Mouse (Mus musculus): ENCODE measurements around the gene Scfd1.
A peak's percentile ranks its signal among the peaks of the same experiment; 100 is the strongest.

Gene Scfd1

DNA sequence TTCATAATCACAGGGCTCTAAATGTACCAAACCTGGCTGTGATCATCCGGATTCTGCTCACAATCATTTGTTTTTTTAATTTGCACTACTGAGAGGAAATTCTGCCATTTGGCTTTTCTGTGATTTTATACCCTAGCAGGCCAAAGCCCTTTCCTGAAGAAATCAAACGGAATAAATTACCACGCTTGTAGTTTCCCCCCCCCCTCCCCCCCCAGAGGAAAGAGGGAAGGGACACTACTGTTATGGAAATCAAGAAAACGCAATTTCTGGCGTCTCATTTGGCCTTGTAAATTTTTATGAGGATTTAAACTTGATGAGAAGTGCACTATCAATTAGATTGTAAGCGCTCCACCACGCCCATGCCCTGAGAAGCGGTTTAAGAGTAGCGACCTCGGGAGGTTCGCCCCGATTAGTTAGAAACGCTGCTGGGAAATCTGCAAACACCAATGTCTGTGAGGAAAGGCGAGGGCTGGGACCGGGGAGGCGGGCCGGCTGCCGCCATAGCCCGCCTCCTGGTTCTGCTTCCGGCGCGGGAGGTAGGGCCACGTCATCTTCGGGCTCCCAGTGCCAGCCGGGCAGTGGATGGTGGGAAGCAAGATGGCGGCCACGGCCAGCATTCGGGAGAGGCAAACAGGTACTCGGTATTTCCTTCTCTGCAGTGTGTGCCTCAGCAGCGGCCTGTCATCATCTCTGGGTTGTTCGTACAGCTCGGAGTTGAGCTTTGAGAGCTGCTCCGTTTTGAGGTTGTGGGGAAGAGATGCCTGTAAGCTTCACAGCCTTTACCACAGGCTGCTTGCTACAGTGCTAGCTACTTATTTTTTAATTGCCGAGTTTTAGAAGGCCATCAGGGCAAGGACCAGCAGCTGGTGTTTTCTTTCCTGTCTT lies at the start of gene Scfd1:
TSS of gene Scfd1 (plus strand) at position 508 of the 885 bp plus-strand sequence.
- peak; percentile 97 for DNase-seq (ENCODE audit: inconsistent ontology term)

DNA sequence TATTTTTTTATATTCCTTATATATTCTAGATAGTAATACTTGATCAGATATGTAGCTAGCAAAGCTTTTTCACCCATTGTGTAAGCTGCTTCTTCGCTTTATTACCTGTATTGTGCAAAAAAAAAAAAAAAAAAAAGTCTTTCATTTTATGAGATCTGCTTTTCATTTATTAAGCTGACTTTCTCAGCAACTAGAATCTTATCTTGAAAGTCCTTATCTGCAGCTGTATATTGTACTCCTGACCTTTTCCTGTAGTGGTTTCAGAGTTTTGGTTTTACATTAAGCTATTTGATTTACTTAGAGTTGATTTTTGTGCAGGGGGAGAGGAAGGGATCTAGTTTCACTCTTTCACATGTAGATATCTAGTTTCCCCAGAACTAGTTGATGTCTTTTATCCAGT lies 40.3 kb upstream of the Scfd1 start:
- DNase-seq (ENCODE audit: inconsistent ontology term), result no peak

DNA sequence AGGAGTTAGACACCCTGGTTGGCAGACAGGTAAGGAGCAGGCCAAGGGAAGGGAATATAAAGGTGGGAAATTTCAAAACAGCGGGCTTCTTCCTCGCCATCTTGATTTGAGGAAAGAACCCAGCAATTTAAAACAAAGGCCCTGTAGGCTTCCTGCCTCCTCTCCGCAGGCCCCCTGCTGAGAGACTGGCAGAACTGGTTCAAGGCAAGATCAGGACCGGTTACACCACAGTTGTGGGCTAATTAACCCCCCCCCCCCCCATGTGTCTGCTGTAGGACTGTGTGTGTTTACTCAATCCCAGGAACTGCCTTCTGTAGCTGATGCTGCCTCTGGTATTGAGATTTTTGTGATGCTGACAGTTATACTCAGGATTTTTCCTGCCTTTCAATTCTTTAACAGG lies 31.2 kb upstream of the Scfd1 start:
- no peak for DNase-seq (ENCODE audit: inconsistent ontology term)

DNA sequence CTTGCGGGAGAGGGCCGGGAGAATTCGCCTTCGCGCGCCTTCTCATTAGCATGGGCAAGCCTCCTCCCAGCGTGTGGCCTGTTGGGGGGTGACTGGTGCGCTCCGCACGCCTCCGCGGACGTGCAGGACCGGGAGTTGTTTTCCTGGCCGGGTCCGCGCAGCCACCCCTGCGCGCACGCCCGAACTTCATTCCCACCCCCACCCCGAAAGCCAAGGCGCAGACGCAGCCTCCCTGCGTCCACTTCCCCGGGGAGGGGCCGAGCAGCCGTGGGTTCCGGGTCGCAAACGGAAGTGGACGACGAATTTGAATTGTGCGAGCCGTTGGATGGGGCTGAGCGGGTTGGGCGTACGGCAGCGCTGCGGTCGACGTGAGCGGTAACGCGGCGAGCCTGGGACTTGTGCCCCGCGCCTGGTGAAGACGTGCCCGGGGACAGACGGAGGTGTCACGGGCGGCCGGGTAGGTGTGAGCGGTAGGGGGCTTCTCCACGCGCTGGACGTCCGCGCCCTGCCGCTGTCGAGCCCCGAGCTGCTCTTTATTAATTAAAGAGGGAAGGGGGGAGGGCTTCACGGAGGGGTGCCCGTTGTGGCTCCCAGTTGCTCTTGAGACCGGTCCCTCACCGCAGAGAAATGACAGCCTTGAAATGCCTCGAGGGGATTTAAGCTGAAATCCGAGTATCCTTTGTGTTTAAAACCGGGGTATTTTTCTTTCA lies 29.2 kb upstream of the Scfd1 start, which contains the start of gene G2e3:
TSS of gene G2e3 (plus strand) at position 74 of the 710 bp plus-strand sequence.
- peak; percentile 98 for DNase-seq (ENCODE audit: inconsistent ontology term)

DNA sequence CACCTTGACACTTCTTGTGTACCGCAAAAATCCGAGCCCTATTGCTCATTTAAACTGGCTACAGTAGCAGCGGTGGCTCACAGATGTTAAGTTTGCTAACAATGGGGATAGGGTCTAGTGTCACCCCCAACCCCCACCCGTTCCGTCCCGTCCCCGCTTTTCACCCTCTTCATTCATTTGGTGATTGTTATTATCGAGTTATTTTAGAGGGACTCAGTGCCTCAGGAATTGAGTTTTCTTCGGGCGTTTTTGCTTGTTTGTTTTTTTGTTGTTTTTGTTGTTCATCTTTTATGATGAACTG lies 28.7 kb upstream of the Scfd1 start:
- peak; percentile 3 for DNase-seq (ENCODE audit: inconsistent ontology term)

DNA sequence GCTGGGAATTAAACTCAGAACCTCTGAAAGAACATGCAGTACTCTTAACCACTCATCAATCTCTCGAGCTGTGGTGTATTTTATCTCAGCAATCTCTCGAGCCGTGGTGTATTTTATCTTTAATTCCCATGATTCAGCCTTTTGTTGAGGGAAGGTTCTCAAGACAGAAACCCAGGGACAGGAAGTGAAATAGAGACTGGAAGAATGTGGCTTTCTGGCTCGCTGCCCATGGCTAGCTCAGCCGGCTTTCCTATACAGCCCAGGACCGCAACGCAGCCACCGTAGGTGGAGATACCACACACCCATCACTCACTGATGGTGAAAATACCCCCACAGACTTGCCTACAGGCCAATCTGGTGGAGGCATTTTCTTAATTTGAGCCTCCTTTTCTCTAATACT lies 22.0 kb upstream of the Scfd1 start:
- no peak for DNase-seq (ENCODE audit: inconsistent ontology term)

DNA sequence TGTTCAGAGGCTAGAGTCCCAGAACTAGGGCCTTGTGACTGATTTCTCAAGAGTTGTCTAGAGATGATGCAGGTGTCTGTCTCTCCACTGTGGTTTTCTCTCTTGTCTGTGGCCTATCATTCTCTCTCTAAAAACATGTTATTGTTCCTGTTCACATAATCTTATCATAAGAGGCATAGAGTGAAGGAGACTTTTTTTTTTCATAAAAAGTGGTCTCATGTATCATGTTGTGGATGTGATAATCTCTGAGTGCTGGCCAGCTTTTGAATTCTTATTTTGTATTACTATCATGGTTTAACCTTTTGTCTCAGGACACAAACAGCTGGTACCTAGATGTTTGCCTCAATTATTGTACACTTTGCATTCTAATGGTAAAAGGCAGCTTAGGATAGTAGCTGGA lies 16.0 kb upstream of the Scfd1 start:
- DNase-seq (ENCODE audit: inconsistent ontology term), result no peak

DNA sequence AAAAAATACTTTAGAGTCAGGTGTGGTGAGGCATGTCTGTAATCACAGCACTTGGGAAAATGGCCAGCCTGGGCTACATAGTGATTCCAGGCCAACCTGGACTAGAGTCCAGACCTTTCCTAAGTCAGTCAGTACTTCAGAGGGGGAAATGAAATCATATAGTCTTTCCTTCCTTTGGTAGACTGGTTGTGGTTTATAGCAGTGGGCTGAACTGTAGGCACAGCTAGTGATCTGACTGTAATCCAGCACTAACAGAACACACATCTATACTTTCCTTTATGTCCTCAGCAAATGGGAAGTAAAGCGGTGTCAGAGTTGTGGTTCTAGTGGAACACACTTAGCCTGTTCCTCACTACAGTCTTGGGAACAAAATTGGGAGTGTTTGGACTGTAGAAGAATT lies 14.4 kb upstream of the Scfd1 start:
- no peak for DNase-seq (ENCODE audit: inconsistent ontology term)

DNA sequence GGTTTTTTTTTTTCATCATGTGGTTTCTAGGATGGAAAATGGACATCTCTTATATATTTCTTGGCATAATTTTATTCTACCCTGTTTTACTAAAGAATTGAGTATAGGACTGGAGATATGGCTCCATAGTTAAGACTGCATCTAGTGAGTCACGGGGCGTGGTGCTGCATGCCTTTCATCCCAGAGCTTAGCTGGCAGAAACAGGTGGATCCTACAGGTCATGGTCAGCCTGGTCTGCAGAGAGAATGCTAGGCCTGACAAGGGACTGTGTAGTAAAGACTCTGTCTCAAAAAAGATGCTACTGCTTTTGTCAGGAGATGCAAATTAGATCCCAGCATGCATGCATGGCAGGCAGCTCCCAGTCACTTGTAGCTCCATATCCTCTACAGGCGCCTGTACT lies 8.8 kb upstream of the Scfd1 start:
- no peak for DNase-seq (ENCODE audit: inconsistent ontology term)

DNA sequence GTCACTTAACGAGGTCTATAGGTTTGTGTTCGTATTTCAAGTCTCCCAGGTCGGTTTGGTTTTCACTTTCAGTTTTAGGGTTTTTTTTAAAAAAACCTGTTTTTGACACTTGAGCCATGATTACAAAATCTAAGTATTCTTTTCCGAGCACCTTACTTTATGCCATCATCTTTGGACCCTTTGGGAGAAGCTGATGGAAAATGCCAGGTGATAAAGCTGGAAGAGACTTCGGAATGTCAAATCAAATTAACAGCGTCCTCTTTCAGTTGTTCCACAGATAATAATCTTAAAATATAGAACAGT lies 529 bp downstream of the Scfd1 start:
- no peak for DNase-seq (ENCODE audit: inconsistent ontology term)

DNA sequence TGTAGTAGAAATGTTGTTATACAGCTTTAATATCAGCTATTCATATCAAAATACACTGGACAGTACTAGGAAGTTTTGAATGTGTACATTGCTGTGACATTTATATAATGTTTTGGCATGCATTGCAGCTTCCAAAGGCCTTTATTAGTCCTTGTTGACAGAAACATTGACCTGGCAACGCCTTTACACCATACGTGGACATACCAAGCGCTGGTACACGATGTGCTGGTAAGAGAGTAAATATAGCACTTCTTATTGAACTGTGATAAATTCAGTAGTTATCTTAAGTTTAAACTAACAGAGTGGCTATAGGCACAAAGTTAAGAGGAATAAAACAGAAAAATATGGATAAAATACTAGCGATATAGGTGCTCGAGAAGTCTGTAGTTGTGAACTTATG lies 22.6 kb downstream of the Scfd1 start:
- no peak for DNase-seq (ENCODE audit: inconsistent ontology term)

DNA sequence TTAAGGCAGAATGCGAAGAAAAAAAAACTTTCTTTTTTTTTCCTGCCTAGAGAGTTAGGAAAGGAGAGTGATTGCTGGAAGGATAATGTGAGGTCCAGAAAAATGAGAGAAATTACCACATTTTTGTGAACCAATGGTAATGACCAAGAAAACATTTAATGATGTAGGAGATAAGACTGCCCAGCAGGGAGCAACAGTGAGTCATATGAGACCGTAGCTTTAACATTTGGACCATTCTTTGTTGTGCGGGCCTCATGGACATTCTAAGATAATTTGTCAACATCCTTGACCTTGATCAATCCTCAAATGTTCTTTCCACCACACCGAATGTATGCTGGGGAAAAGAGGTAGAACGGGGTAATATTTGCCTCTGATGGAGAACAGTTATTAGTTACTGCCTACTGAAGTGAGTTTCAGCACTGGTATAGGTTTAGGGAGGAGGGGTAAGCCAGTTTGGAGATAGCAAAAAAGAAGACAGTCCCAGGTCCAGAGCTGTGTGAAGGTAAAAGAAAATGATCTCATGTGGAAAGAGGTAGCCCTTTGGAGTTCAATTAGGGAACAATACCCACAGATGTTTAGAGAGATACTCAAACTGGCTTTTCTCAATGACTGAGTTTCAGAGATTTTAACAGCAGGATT lies 24.9 kb downstream of the Scfd1 start:
- no peak for DNase-seq (ENCODE audit: inconsistent ontology term)

DNA sequence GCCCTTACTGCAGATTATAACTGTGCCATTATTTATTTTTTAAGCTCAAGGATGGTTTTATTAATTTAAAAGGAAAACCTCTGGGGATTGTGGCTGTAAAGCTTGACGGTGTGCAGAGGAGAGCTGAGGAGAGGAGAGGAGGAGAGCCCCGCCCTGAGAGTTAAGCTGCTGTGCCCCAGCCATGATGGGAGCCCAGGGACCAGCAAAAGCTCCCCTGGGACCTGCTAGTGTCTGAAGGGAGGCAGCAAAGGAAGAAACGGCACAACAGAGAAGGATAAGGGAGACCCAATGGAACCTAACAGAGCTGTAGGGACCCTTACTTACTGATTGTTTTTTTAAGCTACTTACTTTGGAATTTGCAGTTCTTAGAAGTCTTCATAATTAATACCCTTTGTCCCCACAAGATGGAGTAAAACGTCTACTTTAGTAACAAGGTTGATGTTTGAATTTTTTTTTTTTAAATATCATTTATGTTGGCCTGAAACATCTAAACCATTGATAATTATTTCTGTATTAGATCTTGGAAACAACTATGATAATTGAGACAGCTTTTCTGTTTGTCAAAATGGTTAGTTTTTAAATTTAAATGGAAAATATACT lies 26.8 kb downstream of the Scfd1 start:
- DNase-seq (ENCODE audit: inconsistent ontology term), result no peak

DNA sequence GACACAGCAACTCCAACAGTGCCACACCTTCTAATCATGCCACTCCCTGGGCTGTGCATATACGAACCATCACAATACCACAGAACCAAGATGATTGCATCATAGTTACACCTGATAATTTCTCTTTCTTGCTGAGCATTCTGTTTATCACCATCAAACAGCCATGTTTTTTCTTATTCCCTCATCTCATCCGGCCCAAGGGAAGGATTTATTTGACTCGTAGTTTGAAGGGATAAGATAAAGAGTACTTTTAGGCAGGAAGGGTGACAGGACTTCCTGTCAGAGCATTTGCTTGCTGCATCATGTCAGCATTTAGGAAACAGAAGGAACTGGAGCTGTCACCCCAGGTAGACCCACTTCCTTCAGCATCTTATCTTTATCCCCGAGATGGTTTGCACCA lies 34.1 kb downstream of the Scfd1 start:
- no peak for DNase-seq (ENCODE audit: inconsistent ontology term)

DNA sequence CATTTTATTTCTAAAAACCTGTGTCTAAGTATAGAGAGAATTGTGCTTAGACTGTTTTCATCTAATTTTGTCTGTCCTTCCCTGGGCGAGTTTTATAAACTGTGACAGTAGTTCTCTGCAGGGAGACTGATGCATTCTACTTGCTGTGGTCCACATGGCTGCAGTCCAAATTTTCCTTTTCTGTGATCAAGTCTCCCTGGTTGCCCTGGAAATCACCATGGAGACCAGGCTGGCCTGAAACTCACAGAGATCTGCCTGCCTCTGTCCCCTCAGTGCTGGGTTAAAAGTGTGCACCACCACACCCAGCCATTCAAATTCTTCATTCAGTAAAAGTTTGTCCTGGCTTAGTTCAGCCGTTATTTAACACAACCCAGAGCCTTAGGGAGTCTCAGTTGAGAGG lies 60.2 kb downstream of the Scfd1 start:
- no peak for DNase-seq (ENCODE audit: inconsistent ontology term)

DNA sequence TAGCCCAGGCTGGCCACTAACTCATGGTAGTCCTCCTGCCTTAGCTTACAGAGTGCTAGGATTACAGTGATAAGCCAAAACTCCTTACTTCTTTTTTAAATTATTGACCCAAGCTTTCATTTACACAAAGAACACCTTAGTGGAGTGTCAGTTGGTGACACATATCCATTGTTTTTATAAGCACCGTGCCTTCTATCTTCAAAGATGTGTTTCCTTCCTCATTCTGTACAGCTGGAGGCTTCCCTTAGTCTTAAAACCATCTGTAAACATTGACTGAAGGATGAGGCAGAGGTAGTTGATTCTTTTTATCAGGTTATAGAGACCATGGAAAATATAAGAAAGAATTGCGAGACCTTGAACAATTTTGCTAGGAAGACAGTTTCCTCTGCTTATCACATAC lies 61.0 kb downstream of the Scfd1 start:
- no peak for DNase-seq (ENCODE audit: inconsistent ontology term)

DNA sequence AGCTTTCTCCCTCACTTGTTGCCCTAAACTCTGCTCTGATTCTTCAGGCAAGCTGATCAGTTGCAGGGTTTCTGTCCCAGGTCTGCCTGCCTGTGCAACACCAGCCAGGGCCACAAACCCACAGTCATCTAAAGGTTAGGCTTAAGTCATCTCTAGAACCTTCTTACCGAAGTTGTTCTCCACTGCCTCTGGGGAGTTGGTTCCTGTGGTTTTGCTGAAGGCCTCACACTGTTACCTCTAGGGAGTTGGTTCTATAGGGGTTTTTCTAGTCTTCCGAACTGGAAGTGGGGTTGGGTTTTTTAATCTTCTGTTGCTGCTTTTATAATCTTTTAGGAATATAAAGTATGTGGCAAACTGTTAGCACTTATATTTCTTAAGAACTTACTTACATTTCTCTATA lies 72.0 kb downstream of the Scfd1 start:
- no peak for DNase-seq (ENCODE audit: inconsistent ontology term)

DNA sequence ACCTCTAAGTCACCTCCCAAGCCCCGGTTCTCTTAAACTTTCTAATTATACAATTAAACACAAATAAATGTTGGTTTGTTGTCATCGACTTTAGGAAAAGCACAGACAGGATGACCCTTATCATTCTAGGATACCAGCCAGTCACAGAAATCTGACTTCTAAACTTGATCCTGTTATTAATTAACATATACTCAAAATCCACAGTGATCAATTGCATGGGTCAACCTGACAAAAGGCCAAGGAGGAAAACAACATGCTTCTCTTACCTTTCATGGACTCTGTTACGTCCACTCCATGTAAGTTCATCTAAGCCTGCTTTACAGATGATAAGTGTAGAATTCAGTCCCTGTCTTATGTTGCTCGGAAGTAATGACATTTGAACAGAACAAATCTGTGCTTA lies 93.6 kb downstream of the Scfd1 start:
- DNase-seq (ENCODE audit: inconsistent ontology term), result no peak

DNA sequence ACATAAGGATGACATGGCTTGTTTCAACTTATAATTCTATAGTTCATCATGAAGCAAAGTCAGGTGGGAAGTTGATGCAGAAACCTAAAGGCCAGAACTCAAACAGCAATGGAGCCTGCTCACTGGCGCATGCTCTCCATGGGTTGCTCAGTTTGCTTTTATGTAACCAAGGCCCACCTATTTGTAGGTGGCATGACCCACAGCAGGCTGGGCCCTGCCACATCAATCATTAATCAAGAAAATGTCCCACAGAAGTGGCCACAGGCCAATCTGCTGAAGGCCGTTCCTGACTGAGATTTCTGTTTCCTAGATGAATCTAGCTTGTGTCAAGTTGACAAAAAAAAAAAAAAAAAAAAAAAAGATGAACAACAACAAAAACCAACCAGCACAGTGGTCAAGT lies 103.9 kb downstream of the Scfd1 start:
- DNase-seq (ENCODE audit: inconsistent ontology term), result no peak

DNA sequence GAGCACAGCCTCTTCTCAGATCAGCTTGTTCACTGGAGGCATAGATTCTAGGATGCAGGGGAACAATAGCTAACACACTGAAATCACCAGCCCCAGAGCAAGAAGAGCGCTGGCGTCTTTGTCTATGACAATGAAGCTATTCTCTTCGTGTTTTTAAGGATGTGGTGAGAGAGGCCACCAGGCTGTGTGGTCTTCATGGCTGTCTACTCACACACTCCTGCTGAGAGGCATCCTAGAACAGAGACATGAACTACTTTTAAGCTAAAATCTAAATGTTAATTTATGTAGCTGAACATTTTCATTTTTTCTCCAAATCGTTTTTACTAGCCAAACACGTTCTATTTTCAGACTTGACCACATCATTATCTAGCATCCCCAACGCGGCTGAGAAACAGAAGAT lies 114.7 kb downstream of the Scfd1 start:
- DNase-seq (ENCODE audit: inconsistent ontology term), result no peak

DNA sequence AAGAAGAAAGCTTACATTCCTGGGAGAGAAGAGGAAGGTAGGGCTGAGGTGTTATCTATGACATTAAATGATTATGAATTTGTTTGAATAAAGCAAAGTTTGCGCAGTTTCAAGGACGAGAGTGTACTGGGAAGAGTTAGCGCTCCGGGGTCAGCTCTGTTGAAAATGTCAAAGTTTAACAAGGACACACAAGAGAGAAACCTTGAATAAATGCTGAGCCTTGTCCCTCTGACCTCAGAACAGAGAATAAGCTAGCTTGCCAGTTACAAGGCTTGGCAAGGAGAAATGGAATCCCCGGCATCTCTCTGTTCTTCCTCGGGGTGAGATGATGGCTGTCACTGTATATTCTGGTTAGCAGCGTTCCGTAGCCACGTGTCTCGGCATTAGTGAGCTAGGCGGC lies 116.2 kb downstream of the Scfd1 start:
- peak; percentile 52 for DNase-seq (ENCODE audit: inconsistent ontology term)

DNA sequence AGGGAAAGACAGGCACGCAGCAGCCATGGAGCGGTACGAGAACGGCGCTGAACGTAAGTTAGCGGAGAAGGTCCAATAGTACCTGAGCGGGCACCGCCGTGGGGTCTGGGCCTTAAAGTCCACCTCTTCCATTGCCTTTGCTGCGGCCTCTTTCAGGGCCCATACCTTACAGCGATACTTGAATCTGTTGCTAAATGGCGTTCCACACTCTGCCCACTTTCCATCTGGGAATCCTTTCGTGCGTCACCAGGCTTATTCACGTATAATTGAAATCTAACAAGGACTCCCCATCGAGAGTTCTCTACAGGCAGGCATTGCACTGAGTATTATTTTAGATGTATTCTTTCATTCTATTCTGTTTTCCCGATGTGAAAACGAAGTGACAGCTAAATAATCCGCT lies 117.3 kb downstream of the Scfd1 start:
- DNase-seq (ENCODE audit: inconsistent ontology term), result no peak
